Mouse (Mus musculus): ENCODE data around the gene Prr7. TPM values are rescaled to one million over a fixed set of nuclear protein-coding genes. Genes with fewer than 3 reads are reported as not detected.

Prr7 gene
- polyA plus RNA-seq, 1 experiment from 2014 or later = 4.9 TPM

- 51% methylated on average over 11 of the region's 11 CpGs for WGBS
- no peak for ATAC-seq
- H3K27me3 ChIP-seq (replicated peaks; ENCODE audit: control insufficient read depth, insufficient read depth, low read length) = no peaks in the 10 kb centered on the region
- no peak overlapping the region for H3K4me2 ChIP-seq (ENCODE audit: low read length)
- no peaks in the 10 kb centered on the region for H3K9me3 ChIP-seq (ENCODE audit: control insufficient read depth, low read length)
- H3K4me1 ChIP-seq (ENCODE audit: control insufficient read depth, insufficient read depth, low read depth, low read length) = peaks cover 22% of the 10 kb centered on the region
- H3K27ac ChIP-seq (ENCODE audit: low read depth, low read length) = no peak overlapping the region
- no peak overlapping the region for H3K4me3 ChIP-seq (ENCODE audit: low read length)
- peaks cover 35% of the 10 kb centered on the region for H3K36me3 ChIP-seq (ENCODE audit: control insufficient read depth, insufficient read depth, low read length)
- no peak overlapping the region for H3K9ac ChIP-seq (ENCODE audit: low read depth, low read length)
Measured at GRCm38 (mm10) chr13:55507877-55508276, 43.8 kb downstream of the Prr7 start.

- 91% methylated on average over 10 of the region's 10 CpGs for WGBS
- peaks cover 22% of the 10 kb centered on the region for H3K4me1 ChIP-seq (ENCODE audit: control insufficient read depth, insufficient read depth, low read depth, low read length)
- H3K4me2 ChIP-seq (ENCODE audit: low read length) = no peak overlapping the region
- no peaks in the 10 kb centered on the region for H3K27me3 ChIP-seq (replicated peaks; ENCODE audit: control insufficient read depth, insufficient read depth, low read length)
- H3K9me3 ChIP-seq (ENCODE audit: control insufficient read depth, low read length) = no peaks in the 10 kb centered on the region
- ATAC-seq = no peak
- peaks cover 34% of the 10 kb centered on the region for H3K36me3 ChIP-seq (ENCODE audit: control insufficient read depth, insufficient read depth, low read length)
- H3K9ac ChIP-seq (ENCODE audit: low read depth, low read length) = no peak overlapping the region
- H3K27ac ChIP-seq (ENCODE audit: low read depth, low read length) = no peak overlapping the region
- no peak overlapping the region for H3K4me3 ChIP-seq (ENCODE audit: low read length)
Measured at GRCm38 (mm10) chr13:55508531-55508930, 44.5 kb downstream of the Prr7 start.

- no peak for ATAC-seq
- H3K9ac ChIP-seq (ENCODE audit: low read depth, low read length) = no peak overlapping the region
- H3K27ac ChIP-seq (ENCODE audit: low read depth, low read length) = peak overlapping the region; percentile 4; the same call in 1 of the 2 replicates
- no peaks in the 10 kb centered on the region for H3K9me3 ChIP-seq (ENCODE audit: control insufficient read depth, low read length)
- H3K4me1 ChIP-seq (ENCODE audit: control insufficient read depth, insufficient read depth, low read depth, low read length) = peaks cover 25% of the 10 kb centered on the region
- H3K27me3 ChIP-seq (replicated peaks; ENCODE audit: control insufficient read depth, insufficient read depth, low read length) = 0 out of 2 replicates have a peak, but pooled peaks cover 2% of the 10 kb centered on the region
- H3K4me2 ChIP-seq (ENCODE audit: low read length) = no peak overlapping the region
- H3K36me3 ChIP-seq (ENCODE audit: control insufficient read depth, insufficient read depth, low read length) = peaks cover 32% of the 10 kb centered on the region
- H3K4me3 ChIP-seq (ENCODE audit: low read length) = no peak overlapping the region
- WGBS = 34% methylated on average over 3 of the region's 3 CpGs
Measured at GRCm38 (mm10) chr13:55510332-55510667, 46.2 kb downstream of the Prr7 start.

GRCm38 (mm10) chr13:55510668-55511491 lies 46.8 kb downstream of the Prr7 start:
- peak overlapping the region; percentile 30 for H3K4me2 ChIP-seq (ENCODE audit: low read length)
- 0 out of 2 replicates have a peak, but pooled peaks cover 3% of the 10 kb centered on the region for H3K27me3 ChIP-seq (replicated peaks; ENCODE audit: control insufficient read depth, insufficient read depth, low read length)
- H3K9me3 ChIP-seq (ENCODE audit: control insufficient read depth, low read length) = no peaks in the 10 kb centered on the region
- peaks cover 25% of the 10 kb centered on the region for H3K4me1 ChIP-seq (ENCODE audit: control insufficient read depth, insufficient read depth, low read depth, low read length)
- H3K27ac ChIP-seq (ENCODE audit: low read depth, low read length) = peak overlapping the region; percentile 71
- H3K4me3 ChIP-seq (ENCODE audit: low read length) = no peak overlapping the region
- 13% methylated on average over 6 of the region's 6 CpGs for WGBS
- H3K9ac ChIP-seq (ENCODE audit: low read depth, low read length) = peak overlapping the region; percentile 28; the same call in 1 of the 2 replicates
- peak; percentile 51 for ATAC-seq
- H3K36me3 ChIP-seq (ENCODE audit: control insufficient read depth, insufficient read depth, low read length) = peaks cover 26% of the 10 kb centered on the region

- H3K9ac ChIP-seq (ENCODE audit: low read depth, low read length) = 0 out of 2 replicates have a peak overlapping the region, but pooled peaks have one; percentile 28
- H3K9me3 ChIP-seq (ENCODE audit: control insufficient read depth, low read length) = no peaks in the 10 kb centered on the region
- 0 out of 2 replicates have a peak, but pooled peaks cover 3% of the 10 kb centered on the region for H3K27me3 ChIP-seq (replicated peaks; ENCODE audit: control insufficient read depth, insufficient read depth, low read length)
- H3K4me2 ChIP-seq (ENCODE audit: low read length) = peak overlapping the region; percentile 30
- peak overlapping the region; percentile 71 for H3K27ac ChIP-seq (ENCODE audit: low read depth, low read length)
- H3K4me3 ChIP-seq (ENCODE audit: low read length) = no peak overlapping the region
- H3K4me1 ChIP-seq (ENCODE audit: control insufficient read depth, insufficient read depth, low read depth, low read length) = peaks cover 25% of the 10 kb centered on the region
- ATAC-seq = no peak
- peaks cover 21% of the 10 kb centered on the region for H3K36me3 ChIP-seq (ENCODE audit: control insufficient read depth, insufficient read depth, low read length)
- WGBS = 41% methylated on average over 5 of the region's 5 CpGs
Measured at GRCm38 (mm10) chr13:55511492-55511861, 47.4 kb downstream of the Prr7 start.

GRCm38 (mm10) chr13:55512379-55513031 lies 48.4 kb downstream of the Prr7 start:
- H3K4me1 ChIP-seq (ENCODE audit: control insufficient read depth, insufficient read depth, low read depth, low read length) = peaks cover 25% of the 10 kb centered on the region
- 0 out of 2 replicates have a peak, but pooled peaks cover 3% of the 10 kb centered on the region for H3K27me3 ChIP-seq (replicated peaks; ENCODE audit: control insufficient read depth, insufficient read depth, low read length)
- H3K4me3 ChIP-seq (ENCODE audit: low read length) = peak overlapping the region; percentile 87
- peak overlapping the region; percentile 97 for H3K9ac ChIP-seq (ENCODE audit: low read depth, low read length)
- no peaks in the 10 kb centered on the region for H3K9me3 ChIP-seq (ENCODE audit: control insufficient read depth, low read length)
- H3K4me2 ChIP-seq (ENCODE audit: low read length) = peak overlapping the region; percentile 87
- ATAC-seq = peak; percentile 48
- WGBS = 2% methylated on average over 25 of the region's 25 CpGs
- H3K36me3 ChIP-seq (ENCODE audit: control insufficient read depth, insufficient read depth, low read length) = peaks cover 15% of the 10 kb centered on the region
- peak overlapping the region; percentile 87 for H3K27ac ChIP-seq (ENCODE audit: low read depth, low read length)

GRCm38 (mm10) chr13:55513111-55513748 lies 49.2 kb downstream of the Prr7 start, which contains the start of gene Pdlim7:
TSS of gene Pdlim7 (minus strand) at chr13:55513676.
- peak; percentile 85 for ATAC-seq
- H3K4me1 ChIP-seq (ENCODE audit: control insufficient read depth, insufficient read depth, low read depth, low read length) = peaks cover 25% of the 10 kb centered on the region
- H3K9ac ChIP-seq (ENCODE audit: low read depth, low read length) = peak within 1 kb of the TSS; percentile 97
- H3K27me3 ChIP-seq (replicated peaks; ENCODE audit: control insufficient read depth, insufficient read depth, low read length) = 0 out of 2 replicates have a peak, but pooled peaks cover 3% of the 10 kb centered on the region
- peak within 1 kb of the TSS; percentile 87 for H3K4me2 ChIP-seq (ENCODE audit: low read length)
- peak within 1 kb of the TSS; percentile 87 for H3K4me3 ChIP-seq (ENCODE audit: low read length)
- H3K36me3 ChIP-seq (ENCODE audit: control insufficient read depth, insufficient read depth, low read length) = peaks cover 8% of the 10 kb centered on the region
- no peaks in the 10 kb centered on the region for H3K9me3 ChIP-seq (ENCODE audit: control insufficient read depth, low read length)
- WGBS = under 1% methylated on average over 49 of the region's 55 CpGs
- peak within 1 kb of the TSS; percentile 87 for H3K27ac ChIP-seq (ENCODE audit: low read depth, low read length)

- Histone ChIP-seq H3K27ac (ENCODE audit: low read depth, low read length) (no peak overlapping the region), H3K4me1 (ENCODE audit: control insufficient read depth, insufficient read depth, low read depth, low read length) (peaks cover 25% of the 10 kb centered on the region), H3K9me3 (ENCODE audit: control insufficient read depth, low read length) (no peaks in the 10 kb centered on the region)
Measured at GRCm38 (mm10) chr13:55513828-55514227, 49.8 kb downstream of the Prr7 start.

More at GRCm38 (mm10) chr13:55513828-55514227, 49.8 kb downstream of the Prr7 start:
- no peak for ATAC-seq
- WGBS = 37% methylated on average over 9 of the region's 9 CpGs
- 0 out of 2 replicates have a peak, but pooled peaks cover 3% of the 10 kb centered on the region for H3K27me3 ChIP-seq (replicated peaks; ENCODE audit: control insufficient read depth, insufficient read depth, low read length)
- H3K4me2 ChIP-seq (ENCODE audit: low read length) = peak overlapping the region; percentile 87
- peak overlapping the region; percentile 87 for H3K4me3 ChIP-seq (ENCODE audit: low read length)
- peak overlapping the region; percentile 97; the same call in 1 of the 2 replicates for H3K9ac ChIP-seq (ENCODE audit: low read depth, low read length)
- H3K36me3 ChIP-seq (ENCODE audit: control insufficient read depth, insufficient read depth, low read length) = peaks cover 4% of the 10 kb centered on the region
